Mouse (Mus musculus) myocyte (in vitro differentiated cells): ENCODE results near the gene Stk39.

ENCODE experiments used
- CEBPB ChIP-seq: IDR thresholded peaks from 2 replicates; pipeline ENCODE4 v1.6.1; 2011; ENCODE audit warnings: mild to moderate bottlenecking, moderate library complexity; ENCODE audit not compliant: poor library complexity, insufficient read depth, severe bottlenecking
- E2F4 ChIP-seq: IDR thresholded peaks from one replicate; pipeline ENCODE4 v1.6.1; 2011; ENCODE audit warnings: mild to moderate bottlenecking, control low read depth, moderate library complexity; ENCODE audit not compliant: insufficient read depth
- MAX ChIP-seq: IDR thresholded peaks from one replicate; pipeline ENCODE4 v1.6.1; 2011; ENCODE audit warnings: low read depth, mild to moderate bottlenecking, control low read depth
- MYOD1 ChIP-seq, 3 experiments: IDR thresholded peaks; one replicate each; pipeline ENCODE4 v1.6.1; 2011; ENCODE audit warnings: control low read depth in 2 of 3, low read depth in 2 of 3, mild to moderate bottlenecking in 2 of 3, moderate library complexity in 1 of 3; ENCODE audit not compliant: insufficient read length in 2 of 3, control insufficient read depth in 1 of 3
- MYOG ChIP-seq, 3 experiments: IDR thresholded peaks; one replicate each; pipeline ENCODE4 v1.6.1; 2011; ENCODE audit warnings: control low read depth in 2 of 3, low read depth in 2 of 3, mild to moderate bottlenecking in 2 of 3; ENCODE audit not compliant: insufficient read length in 2 of 3, control insufficient read depth in 1 of 3, insufficient read depth in 1 of 3
- POLR2A ChIP-seq: IDR thresholded peaks from one replicate; pipeline ENCODE4 v1.6.1; 2011; ENCODE audit warnings: low read depth, mild to moderate bottlenecking, control low read depth, moderate library complexity; ENCODE audit not compliant: insufficient read length
- POLR2AphosphoS2 ChIP-seq: IDR thresholded peaks from one replicate; pipeline ENCODE4 v1.6.1; 2011; ENCODE audit warnings: low read depth, control low read depth; ENCODE audit not compliant: insufficient read length
- REST ChIP-seq: IDR thresholded peaks from one replicate; pipeline ENCODE4 v1.6.1; 2011; ENCODE audit warnings: mild to moderate bottlenecking, control low read depth, moderate library complexity; ENCODE audit not compliant: insufficient read depth, insufficient read length
- SRF ChIP-seq: IDR thresholded peaks from one replicate; pipeline ENCODE4 v1.6.1; 2011; ENCODE audit warnings: low read depth; ENCODE audit not compliant: control insufficient read depth, insufficient read length
- TCF12 ChIP-seq: IDR thresholded peaks from one replicate; pipeline ENCODE4 v1.6.1; 2011; ENCODE audit warnings: mild to moderate bottlenecking, control low read depth; ENCODE audit not compliant: poor library complexity, insufficient read depth, severe bottlenecking
- TCF3 ChIP-seq: IDR thresholded peaks from one replicate; pipeline ENCODE4 v1.6.1; 2011; ENCODE audit warnings: low read depth, control low read depth; ENCODE audit not compliant: insufficient read length
- USF1 ChIP-seq: IDR thresholded peaks from one replicate; pipeline ENCODE4 v1.6.1; 2011; ENCODE audit warnings: low read depth, mild to moderate bottlenecking, control low read depth, moderate library complexity

DNA sequence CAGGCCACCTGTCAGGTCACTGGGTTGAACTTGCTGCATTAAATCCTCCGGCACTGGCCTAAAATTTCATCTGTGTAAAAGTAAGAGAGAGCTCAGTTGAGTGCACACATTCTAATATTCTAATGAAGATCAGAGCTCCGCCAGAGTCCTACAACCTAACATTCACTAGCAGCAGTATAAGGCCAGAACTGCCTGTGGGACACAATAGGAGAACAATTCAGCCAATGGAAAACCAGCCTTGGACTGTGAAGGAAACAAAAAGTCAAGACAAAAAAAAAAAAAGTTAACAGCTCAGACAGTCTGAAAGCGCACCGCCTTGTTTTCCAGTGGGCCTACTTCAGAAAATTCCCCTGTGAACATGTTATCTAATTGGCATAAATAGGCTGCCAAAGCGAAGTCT, 137.1 kb downstream of the Stk39 start:
- TF ChIP-seq MYOG (IDR thresholded peaks at IDR 0.05; ENCODE audit: control insufficient read depth in 1 of 3, insufficient read depth in 1 of 3, insufficient read length in 2 of 3, low read depth in 2 of 3) (no peak), USF1 (no peak), E2F4 (no peak), POLR2A (no peak), MYOD1 (IDR thresholded peaks at IDR 0.05; ENCODE audit: control insufficient read depth in 1 of 3, insufficient read length in 2 of 3, low read depth in 2 of 3) (no peak), CEBPB (no peak), MAX (no peak), POLR2AphosphoS2 (no peak), SRF (no peak), TCF3 (no peak), TCF12 (no peak), REST (no peak)
